Mouse (Mus musculus) cerebellum, adult 9-10 months (tissue): ENCODE data around the gene D2hgdh.
"Not testable (repeated sequence)": the region's sequence is repeated elsewhere in the genome, so short reads cannot be mapped to it uniquely, and the experiment has no call there.

Source experiments
- DNase-seq: peaks from one replicate; pipeline ENCODE4 v3.0.0; 2022

D2hgdh gene

DNA sequence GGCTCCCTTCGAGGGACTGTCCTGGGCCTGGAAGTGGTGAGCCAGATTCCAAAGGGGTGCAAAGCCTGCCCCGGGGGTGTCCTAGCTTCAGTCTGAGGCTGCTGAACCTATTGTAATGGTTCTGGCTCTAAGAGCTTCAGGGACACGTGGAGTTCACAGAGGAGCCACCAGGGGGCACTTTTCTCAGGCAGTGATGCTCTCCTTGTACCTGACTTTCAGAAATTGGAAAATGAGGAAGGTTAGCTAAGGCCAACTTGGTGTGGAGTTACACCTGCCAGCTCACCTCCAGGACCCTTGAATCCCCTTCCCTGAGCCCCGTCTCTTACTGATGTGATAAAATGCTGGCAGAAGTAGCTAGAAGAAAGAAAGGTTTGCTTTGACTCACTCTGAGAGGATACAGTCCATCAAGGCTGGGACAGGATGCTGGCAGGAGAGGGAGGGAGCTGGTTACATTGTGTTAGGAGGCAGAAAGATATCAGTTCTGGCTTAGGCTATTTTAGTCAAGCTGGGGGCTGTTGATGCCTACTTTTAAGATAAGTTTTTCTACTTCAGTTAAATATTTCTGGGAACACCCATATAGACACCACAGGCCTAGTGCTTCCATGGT is 8.1 kb downstream of the D2hgdh start:
- DNase-seq = peak; percentile 12

DNA sequence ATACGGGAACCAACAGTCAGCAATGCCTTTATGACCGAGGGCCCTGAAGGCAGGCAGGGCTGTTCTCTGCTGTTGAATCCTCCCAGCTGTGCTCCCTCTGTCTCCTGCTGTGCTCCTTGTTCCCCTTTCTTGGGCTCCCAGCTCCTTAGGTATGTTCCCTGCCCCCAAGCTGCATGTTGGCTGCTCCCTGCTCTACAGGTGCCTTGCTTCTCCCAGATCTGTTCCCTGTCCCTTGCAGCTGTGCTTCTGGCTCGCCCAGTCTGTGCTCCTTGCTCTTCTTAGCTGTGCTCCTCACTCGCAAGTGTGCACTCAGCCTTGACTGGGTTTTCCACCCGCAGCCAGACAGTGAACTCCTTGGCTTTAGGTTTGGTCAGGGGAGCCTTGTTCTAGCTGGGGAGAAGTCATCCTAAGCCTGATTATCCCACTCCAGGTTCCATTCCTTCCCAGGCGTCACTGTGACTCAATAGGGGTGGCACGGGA is 10.0 kb downstream of the D2hgdh start:
- DNase-seq = no peak

DNA sequence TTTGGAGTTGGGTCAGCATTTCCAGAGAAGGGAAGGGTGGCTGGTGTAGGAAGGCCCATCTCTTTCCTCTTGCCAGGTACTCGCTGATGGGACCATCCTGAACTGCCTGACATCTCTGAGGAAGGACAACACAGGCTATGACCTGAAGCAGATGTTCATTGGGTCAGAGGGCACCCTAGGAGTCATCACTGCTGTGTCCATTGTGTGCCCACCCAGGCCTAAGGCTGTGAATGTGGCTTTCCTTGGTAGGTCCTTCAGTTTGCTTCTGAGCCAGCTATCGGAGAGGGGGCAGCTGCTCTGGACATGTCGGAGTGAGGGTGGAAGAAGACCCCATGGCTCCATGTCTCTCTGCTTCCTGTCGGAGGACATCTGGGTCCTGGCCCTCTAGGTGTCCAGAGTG is 10.5 kb downstream of the D2hgdh start:
- no peak for DNase-seq

DNA sequence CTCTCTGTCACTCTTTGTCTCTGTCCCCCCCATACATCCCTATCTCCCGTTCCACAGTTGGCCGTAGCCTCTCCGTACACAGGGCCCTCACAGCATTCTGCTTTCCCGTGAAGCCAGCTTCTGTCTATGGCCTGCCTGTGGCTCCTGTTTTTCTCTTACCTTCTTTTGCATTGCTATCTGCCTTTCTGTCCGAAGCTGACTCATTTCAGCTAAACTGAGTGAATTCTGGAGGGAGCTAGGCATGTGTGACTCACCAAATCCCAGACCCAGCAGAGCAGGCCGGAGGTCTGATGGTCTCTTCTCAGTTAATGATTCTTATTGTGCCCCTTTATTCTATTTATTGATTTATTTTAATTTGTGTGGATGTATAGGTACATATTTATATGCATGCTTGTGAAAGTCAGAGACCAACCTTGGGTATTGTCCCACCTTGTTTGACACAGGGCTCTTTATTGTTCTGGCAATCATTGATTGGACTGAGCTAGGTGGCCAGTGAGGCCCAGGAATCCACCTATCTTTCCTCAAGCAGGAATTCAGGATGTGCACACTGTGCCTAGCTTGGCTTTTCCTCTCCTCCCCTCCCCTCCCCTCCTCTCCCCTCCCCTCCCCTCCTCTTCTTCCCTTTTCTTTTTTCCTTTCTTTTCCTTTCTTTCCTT is 11.3 kb downstream of the D2hgdh start:
- DNase-seq = no peak

DNA sequence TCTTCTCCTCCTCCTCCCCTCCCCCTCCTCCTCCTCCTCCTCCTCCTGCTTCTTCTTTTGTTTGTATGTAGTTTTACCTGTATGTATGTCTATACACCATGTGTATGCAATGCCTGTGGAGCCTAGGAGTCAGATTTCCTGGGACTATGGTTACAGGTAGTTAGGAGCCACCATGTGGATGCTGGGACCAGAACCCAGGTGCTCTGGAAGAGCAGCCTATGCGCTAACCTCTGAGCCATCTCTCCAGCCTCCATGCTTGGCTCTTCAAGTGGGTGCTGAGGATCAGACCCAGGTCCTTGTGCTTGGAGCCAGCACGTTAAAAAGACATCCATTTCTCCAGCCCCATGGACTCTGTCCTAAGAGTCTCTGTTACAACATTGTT is 11.8 kb downstream of the D2hgdh start:
- no peak for DNase-seq

DNA sequence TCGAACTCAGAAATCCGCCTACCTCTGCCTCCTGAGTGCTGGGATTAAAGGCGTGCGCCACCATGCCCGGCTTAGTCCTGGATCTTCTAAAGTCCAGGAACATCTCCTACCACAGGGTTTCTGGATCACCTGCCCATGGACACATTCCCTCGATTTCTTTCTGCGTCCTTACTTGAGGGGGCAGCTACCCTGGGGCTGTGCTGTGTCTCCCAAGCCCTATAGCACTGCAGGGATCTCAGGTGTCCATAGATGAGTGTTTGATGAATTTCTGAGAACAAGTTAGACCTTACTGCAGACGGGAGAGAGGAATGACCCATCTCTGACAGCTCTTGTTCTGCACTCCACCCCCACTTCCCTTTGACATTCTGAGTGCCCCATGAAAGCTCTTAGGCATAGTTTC is 12.6 kb downstream of the D2hgdh start:
- no peak for DNase-seq

DNA sequence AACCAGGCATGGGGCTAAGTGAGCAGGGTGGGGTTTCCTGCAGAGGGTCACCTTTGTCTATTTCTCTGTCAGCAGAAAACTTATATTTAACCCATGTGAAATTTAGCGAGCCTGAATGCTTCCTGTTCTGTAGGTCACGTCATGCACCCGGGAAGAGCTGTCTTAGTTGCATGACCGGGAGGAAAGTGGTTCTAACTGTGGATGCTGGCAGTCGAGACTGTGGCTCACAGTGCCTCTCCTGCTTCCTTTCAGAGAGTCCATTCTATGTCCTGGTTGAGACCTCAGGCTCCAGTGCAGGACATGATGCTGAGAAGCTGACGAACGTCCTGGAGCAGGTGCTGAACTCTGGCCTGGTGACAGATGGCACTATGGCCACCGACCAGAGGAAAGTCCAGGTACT is 13.9 kb downstream of the D2hgdh start:
- not testable (repeated sequence) for DNase-seq

DNA sequence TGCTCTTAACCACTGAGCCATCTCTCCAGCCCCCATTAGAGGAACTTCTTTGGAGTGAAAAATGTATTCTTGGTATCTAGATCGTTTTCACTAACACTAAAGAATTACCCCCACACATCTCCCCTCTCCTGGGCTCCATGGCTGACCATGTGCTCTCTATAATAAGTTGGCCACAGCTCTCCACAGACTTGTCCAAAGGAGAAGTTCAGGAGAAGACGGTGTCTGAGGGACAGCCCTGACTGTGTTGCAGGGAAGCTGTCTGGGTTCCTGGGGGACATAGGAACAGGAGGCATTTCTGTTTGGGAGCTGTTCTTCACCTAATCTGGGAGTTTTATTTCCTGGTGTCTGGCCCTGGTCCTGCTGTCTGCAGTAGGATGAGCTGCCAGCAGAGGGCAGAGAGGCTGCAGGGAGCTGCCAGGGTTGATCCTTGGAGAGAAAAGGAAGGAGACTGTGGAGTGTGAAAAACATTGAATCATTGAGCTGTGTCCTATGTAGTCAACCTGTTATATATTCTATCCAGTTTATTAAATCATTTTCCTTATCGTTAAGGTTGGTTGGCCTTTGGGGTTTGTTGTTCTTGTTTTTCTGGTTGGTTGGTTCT is 21.2 kb downstream of the D2hgdh start:
- DNase-seq = not testable (repeated sequence)

DNA sequence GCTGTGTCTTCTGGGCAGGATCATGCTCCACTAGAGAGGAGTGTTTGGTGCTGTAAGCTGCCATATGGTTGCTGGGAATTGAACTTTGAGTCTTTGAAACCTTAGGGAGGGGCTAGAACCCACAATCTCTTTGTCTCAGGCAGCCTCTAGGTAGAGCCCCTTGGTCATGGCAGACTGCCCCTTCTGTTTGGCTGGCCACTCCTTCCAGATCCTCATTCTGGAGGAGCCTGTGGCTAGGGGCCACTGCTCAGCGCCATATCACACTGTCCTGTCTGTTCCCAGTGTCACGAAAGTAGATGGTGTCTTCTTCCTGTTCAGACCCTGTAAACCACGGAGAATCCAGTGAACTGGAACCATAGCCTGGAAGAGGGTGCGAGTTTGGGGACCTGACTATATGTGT is 31.1 kb downstream of the D2hgdh start:
- not testable (repeated sequence) for DNase-seq

DNA sequence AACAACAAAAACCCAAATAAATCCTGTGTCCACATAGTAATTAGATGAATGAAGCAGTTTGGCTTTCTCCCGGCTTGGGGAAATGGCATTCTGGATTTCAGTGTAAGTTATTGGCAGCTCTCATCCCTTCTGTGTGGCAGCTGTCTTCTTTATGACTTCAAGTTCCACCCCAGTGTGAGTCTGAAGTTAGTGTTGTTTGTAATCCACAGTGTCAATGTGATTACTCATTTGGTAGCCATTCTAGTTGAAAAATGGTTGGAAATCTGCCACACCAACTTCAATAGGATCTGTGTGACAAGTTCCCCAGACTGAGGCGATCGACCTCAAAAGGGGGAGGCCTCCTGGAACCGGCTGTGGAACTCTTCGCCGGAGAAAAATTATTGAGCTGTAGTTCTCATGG is 32.7 kb downstream of the D2hgdh start:
- no peak for DNase-seq

DNA sequence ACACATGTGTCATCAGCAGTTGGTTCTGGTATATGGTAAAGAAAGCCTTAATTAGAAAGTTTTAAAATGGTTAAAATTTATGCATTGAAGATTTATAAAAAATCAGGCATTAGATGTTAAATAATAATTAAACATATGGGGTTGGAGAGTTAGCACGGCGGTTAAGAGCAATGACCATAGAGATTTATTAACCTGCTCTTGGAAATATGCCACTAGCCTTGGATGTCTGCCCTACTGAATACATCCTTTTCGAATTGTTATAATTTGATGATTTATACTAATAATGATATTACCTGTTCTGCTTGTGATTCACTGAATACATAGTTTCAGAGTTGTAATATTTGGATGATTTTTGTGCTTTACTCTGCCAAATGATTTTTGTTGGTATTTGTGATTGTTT is 33.3 kb downstream of the D2hgdh start:
- DNase-seq = no peak

DNA sequence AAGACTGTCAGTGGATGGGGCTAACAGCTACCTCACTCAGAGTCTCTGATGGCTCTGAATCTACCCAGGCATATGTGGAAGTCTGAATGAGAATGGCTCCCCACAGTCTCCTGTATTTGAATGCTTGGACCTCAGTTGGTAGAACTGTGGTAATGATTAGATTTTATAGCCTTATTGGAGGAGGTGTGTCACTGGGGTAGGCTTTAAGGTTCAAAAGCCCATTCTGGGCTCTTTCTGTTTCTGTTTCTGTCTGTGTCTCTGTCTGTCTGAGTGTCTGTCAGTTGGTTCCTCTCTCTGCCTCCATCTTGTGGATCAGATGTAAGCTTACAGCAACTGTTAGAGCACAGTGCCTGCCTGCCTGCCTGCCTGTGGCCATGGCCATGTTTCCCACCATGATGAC is 34.9 kb downstream of the D2hgdh start:
- DNase-seq = no peak

DNA sequence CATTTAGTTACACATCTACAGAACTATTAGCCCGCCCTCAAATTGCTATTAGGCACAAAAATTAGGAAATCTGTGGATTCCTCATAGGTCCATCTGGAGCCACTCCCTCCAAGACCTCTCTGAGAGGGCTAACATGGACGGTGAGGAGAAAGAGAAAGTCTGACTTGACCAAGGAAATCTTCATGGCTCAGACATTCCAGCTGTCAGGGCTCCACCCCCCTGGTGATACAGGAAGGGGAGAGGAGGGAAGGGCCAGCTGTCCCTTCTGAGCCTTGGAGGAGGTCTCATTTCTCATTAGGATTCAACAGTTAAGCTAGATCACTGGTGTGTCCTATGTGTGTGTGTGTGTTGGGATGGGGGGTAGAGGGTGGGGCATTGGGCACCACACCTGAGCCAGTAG is 36.3 kb downstream of the D2hgdh start, which contains the start of gene Gal3st2:
Gal3st2 (plus strand) TSS at position 259 of the 400 bp plus-strand sequence.
- DNase-seq = not testable (repeated sequence)

DNA sequence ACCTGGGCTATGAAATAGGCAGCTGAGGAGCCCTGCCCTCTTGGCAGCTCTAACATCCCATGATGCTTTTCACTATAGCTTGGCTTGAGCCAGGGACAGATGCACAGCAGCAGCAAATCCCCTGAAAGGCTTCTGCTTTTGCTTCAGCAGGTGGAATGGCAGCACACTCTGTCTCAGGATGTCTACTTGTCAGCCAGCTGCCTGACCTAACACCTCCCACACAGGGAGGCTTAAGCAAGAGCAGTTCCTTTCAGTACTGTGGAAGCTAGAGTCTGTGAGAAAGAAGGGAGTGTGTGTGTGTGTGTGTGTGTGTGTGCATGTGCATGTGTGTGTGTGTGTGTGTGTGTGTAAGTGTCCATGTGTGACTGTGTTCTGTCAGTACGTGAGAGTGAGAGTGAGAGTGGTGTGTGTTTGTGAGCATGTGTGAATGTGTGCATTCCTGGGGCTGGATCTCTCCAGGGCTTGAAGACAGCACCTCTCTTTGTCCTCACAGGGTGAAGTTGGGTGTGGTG is 46.9 kb downstream of the D2hgdh start:
- DNase-seq = not testable (repeated sequence)

DNA sequence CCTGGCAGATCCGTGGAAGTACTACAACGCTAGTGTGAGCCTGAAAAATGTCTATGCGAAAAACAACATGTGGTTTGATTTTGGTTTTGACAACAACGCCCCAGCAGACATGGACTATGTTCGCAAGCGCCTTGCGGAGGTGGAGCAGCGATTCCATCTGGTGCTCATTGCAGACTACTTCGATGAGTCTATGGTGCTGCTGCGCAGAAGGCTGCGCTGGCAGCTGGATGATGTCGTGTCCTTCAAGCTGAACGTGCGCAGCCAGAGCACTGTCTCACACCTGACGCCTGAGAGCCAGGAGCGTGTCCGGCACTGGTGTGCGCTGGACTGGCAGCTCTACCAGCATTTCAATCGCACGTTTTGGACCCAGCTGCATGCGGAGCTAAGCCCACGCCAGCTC is 49.7 kb downstream of the D2hgdh start:
- not testable (repeated sequence) for DNase-seq

DNA sequence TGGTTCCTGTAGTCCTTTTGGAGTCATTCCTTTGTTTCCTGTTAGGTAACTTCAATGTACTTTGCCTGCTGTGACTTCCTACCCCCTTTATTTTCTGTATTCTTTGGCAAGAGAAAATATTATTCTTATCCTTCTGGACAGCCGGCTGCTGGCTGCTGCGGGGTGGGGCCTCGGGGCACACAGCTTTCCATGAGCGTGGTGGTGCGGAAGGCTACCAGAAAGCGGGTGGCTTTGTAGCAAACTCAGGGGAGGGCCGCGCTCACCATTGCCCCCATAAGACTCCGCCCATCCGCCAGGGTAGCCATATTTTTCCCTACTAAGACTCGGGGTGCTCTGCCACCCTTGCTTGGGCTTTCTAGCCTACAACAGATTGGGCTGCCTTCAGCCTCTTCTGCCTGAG is 57.1 kb downstream of the D2hgdh start:
- not testable (repeated sequence) for DNase-seq

DNA sequence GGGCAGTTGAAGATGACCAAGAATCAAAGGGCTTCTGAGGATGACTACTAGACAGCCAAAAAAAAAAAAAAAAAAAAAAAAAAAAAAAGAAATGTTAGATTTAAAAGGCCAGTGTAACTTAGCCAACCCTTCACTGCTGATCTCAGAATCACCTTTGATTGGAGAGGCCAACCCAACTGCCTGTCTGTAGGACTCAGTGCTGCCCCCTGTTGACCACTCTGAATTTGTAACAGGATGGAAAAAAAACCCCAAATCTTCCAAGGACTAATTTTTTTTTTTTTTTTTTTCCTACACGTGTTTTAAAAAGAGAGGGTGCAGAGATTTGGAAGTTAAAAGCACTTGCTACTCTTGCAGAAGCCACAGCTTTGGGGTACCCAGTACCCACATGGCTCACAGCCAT is 66.2 kb downstream of the D2hgdh start:
- DNase-seq = not testable (repeated sequence)

DNA sequence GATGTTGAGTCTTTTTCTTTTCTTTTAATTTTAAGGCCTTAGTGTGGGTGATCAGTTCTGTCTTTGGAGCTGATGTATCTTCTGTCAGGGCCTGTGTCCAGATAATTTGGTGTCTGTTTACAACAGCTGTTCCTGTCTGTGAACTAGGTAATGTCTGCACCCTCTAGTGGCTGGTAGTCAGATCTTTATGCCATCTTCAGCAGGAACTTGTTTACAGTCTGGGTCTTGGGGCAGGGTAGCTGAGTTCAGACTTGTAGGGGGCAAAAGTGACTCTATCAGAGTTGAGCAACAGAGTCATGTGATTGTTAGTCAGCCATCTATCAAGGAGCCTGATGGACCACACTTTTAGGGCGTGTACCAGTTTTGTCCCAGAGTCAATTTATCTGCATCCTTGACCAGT is 72.7 kb downstream of the D2hgdh start:
- not testable (repeated sequence) for DNase-seq

DNA sequence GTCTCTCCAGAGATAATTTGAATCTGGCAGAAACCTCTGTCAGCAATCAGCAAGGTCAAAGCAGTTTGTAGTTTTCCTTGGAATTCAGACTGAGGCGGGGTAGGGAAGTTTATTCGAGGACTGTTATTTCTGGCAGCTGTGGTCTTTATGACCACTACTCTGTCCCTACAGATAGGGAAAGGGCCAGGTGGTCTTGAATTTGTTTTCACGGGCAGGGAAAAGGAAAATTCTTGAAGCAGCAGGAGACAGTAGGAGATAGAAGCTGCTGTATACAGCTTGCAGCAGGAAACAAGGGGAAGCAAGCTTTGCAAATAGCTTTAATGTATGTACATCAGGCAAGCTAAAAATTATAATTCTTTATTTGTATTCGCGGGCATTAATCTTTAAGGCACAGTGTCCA is 76.6 kb downstream of the D2hgdh start:
- not testable (repeated sequence) for DNase-seq
